Mouse (Mus musculus): ENCODE data around the gene Armt1. TPM values are rescaled to one million over a fixed set of nuclear protein-coding genes. Genes with fewer than 3 reads are reported as not detected.
"Not testable (repeated sequence)": the region's sequence is repeated elsewhere in the genome, so short reads cannot be mapped to it uniquely, and the experiment has no call there.

The Armt1 gene
- total and polyA plus RNA-seq, 2 experiments from 2014 or later: 6.1 to 17.6 TPM

DNA sequence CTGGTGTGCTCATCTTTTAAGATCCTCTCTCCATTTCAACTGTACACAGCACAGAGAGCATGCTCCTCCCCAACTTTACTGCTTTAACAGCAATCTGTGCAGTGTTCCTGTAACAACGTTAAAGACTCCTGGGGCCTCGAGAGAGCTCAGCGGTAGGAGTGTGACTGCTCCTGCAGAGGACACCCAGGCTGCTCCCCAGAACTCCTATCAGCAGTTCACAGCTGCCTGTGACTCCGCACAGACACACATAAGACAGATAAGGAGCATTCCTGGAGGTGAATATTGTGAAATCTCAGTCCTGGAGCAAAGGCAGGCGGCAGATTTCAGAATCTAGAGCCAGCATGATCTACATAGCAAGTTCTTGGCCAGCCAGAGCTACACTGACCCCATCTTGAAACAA is 26.8 kb upstream of the Armt1 start:
- no peak overlapping the region for H3K4me2 ChIP-seq (ENCODE audit: low read depth)
- no peak overlapping the region for H3K4me3 ChIP-seq (ENCODE audit: low read depth, low read length)
- ATAC-seq (no peak; the same call in 1 of the 2 replicates), DNase-seq (no peak)
- WGBS: 90% methylated on average over 5 of the region's 5 CpGs
- no peaks in the 10 kb centered on the region for H3K4me1 ChIP-seq (ENCODE audit: insufficient read depth)
- H3K27me3 ChIP-seq (ENCODE audit: insufficient read depth, low read length): no peaks in the 10 kb centered on the region
- no peak overlapping the region for H3K9ac ChIP-seq
- H3K9me3 ChIP-seq (ENCODE audit: low read length): no peaks in the 10 kb centered on the region
- H3K36me3 ChIP-seq (ENCODE audit: insufficient read depth): peaks cover 22% of the 10 kb centered on the region
- no peak for TF ChIP-seq CTCF (IDR thresholded peaks at IDR 0.05; ENCODE audit: low read depth)
- no peak overlapping the region for H3K27ac ChIP-seq (ENCODE audit: low read depth, low read length)

DNA sequence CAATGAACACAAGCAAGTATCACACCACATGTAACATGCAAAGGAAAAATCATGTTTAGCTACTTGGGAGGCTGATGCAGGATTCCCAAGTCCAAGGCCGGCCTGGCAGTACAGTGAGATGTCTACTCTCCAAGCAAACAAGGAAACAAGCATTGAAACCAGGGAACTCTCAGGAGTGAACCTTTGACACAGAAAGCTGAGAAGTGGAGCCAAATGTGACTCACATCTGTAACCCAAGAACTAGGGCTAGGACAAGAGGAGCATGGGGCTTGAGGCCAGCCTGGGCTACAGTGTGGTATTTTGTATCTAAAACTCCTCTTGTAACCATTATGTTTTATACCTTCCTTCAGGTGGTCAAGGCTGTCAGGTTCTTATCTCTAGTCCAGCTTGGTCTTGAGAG is 25.1 kb upstream of the Armt1 start:
- 85% methylated on average over 1 of the region's 1 CpGs for whole genome bisulfite sequencing
- peaks cover 26% of the 10 kb centered on the region for H3K36me3 ChIP-seq (ENCODE audit: insufficient read depth)
- TF ChIP-seq CTCF (IDR thresholded peaks at IDR 0.05; ENCODE audit: low read depth): no peak

DNA sequence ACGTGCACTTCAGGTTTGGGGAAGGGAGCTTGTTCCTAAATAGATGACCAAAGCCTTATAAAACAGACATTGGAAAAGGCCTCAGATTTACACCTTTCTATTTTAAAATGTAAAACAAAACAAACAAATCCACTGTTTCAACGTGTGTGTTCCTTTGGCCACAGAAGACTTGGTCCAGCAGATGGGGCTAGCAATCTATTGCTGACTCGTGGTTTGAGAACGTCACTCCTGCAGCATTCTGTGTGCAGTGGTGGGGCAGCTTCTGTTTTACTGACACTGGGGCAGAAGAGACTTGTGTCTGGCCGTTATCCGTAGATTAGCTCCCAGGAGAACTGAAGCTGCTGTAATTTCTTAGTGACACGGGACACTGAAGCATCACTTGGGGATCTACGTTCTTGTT is 7.0 kb upstream of the Armt1 start:
- H3K9me3 ChIP-seq (ENCODE audit: low read length): no peaks in the 10 kb centered on the region
- whole genome bisulfite sequencing: 85% methylated on average over 8 of the region's 8 CpGs
- peak; percentile 32 for DNase-seq
- H3K27ac ChIP-seq (ENCODE audit: low read depth, low read length): no peak overlapping the region
- no peak overlapping the region for H3K9ac ChIP-seq
- no peaks in the 10 kb centered on the region for H3K27me3 ChIP-seq (ENCODE audit: insufficient read depth, low read length)
- ATAC-seq: no peak
- H3K4me2 ChIP-seq (ENCODE audit: low read depth): no peak overlapping the region
- TF ChIP-seq CTCF (IDR thresholded peaks at IDR 0.05; ENCODE audit: low read depth): peak; percentile 48; the same call in 1 of the 2 replicates
- no peaks in the 10 kb centered on the region for H3K4me1 ChIP-seq (ENCODE audit: insufficient read depth)
- H3K36me3 ChIP-seq (ENCODE audit: insufficient read depth): peaks cover 40% of the 10 kb centered on the region
- H3K4me3 ChIP-seq (ENCODE audit: low read depth, low read length): no peak overlapping the region

More for the DNA sequence above, 25.1 kb upstream of the Armt1 start:
- Histone ChIP-seq H3K9ac (no peak overlapping the region), H3K27ac (ENCODE audit: low read depth, low read length) (no peak overlapping the region), H3K27me3 (ENCODE audit: insufficient read depth, low read length) (no peaks in the 10 kb centered on the region), H3K4me3 (ENCODE audit: low read depth, low read length) (no peak overlapping the region), H3K9me3 (ENCODE audit: low read length) (no peaks in the 10 kb centered on the region), H3K4me1 (ENCODE audit: insufficient read depth) (no peaks in the 10 kb centered on the region), H3K4me2 (ENCODE audit: low read depth) (no peak overlapping the region)
- ATAC-seq (no peak), DNase-seq (no peak)

GRCm38 (mm10) chr10:4430399-4430798 is 1.9 kb upstream of the Armt1 start:
- H3K36me3 ChIP-seq (ENCODE audit: insufficient read depth): peaks cover 11% of the 10 kb centered on the region; the same call in 1 of the 2 replicates
- ATAC-seq: no peak
- H3K27ac ChIP-seq (ENCODE audit: low read depth, low read length): no peak overlapping the region

GRCm38 (mm10) chr10:4430826-4431225 is 1.4 kb upstream of the Armt1 start:
- H3K27me3 ChIP-seq (ENCODE audit: insufficient read depth, low read length): no peaks in the 10 kb centered on the region
- no peak for TF ChIP-seq CTCF (IDR thresholded peaks at IDR 0.05; ENCODE audit: low read depth)
- no peak overlapping the region for H3K4me3 ChIP-seq (ENCODE audit: low read depth, low read length)
- 90% methylated on average over 3 of the region's 3 CpGs for WGBS
- H3K9ac ChIP-seq: 0 out of 2 replicates have a peak overlapping the region, but pooled peaks have one; percentile 72
- no peaks in the 10 kb centered on the region for H3K9me3 ChIP-seq (ENCODE audit: low read length)
- H3K4me1 ChIP-seq (ENCODE audit: insufficient read depth): peaks cover 4% of the 10 kb centered on the region; the same call in 1 of the 2 replicates
- H3K27ac ChIP-seq (ENCODE audit: low read depth, low read length): no peak overlapping the region
- DNase-seq (no peak), ATAC-seq (no peak)
- H3K36me3 ChIP-seq (ENCODE audit: insufficient read depth): peaks cover 11% of the 10 kb centered on the region; the same call in 1 of the 2 replicates
- peak overlapping the region; percentile 68; the same call in 1 of the 2 replicates for H3K4me2 ChIP-seq (ENCODE audit: low read depth)

More at GRCm38 (mm10) chr10:4430399-4430798, 1.9 kb upstream of the Armt1 start:
- H3K9ac ChIP-seq: no peak overlapping the region
- no peaks in the 10 kb centered on the region for H3K27me3 ChIP-seq (ENCODE audit: insufficient read depth, low read length)
- H3K4me1 ChIP-seq (ENCODE audit: insufficient read depth): peaks cover 4% of the 10 kb centered on the region; the same call in 1 of the 2 replicates
- WGBS: 88% methylated on average over 8 of the region's 8 CpGs
- no peak for DNase-seq
- TF ChIP-seq CTCF (IDR thresholded peaks at IDR 0.05; ENCODE audit: low read depth): no peak
- H3K4me3 ChIP-seq (ENCODE audit: low read depth, low read length): no peak overlapping the region
- no peak overlapping the region for H3K4me2 ChIP-seq (ENCODE audit: low read depth)
- no peaks in the 10 kb centered on the region for H3K9me3 ChIP-seq (ENCODE audit: low read length)

GRCm38 (mm10) chr10:4431746-4432122 is 533 bp upstream of the Armt1 start:
- H3K4me1 ChIP-seq (ENCODE audit: insufficient read depth): peaks cover 4% of the 10 kb centered on the region; the same call in 1 of the 2 replicates
- WGBS: 16% methylated on average over 5 of the region's 5 CpGs
- H3K9me3 ChIP-seq (ENCODE audit: low read length): no peaks in the 10 kb centered on the region
- ATAC-seq (peak; percentile 35), DNase-seq (no peak)
- peak overlapping the region; percentile 66 for H3K27ac ChIP-seq (ENCODE audit: low read depth, low read length)
- peak overlapping the region; percentile 51 for H3K4me3 ChIP-seq (ENCODE audit: low read depth, low read length)
- H3K4me2 ChIP-seq (ENCODE audit: low read depth): peak overlapping the region; percentile 68
- TF ChIP-seq CTCF (IDR thresholded peaks at IDR 0.05; ENCODE audit: low read depth): no peak
- peak overlapping the region; percentile 72 for H3K9ac ChIP-seq
- H3K27me3 ChIP-seq (ENCODE audit: insufficient read depth, low read length): no peaks in the 10 kb centered on the region
- H3K36me3 ChIP-seq (ENCODE audit: insufficient read depth): peaks cover 3% of the 10 kb centered on the region; the same call in 1 of the 2 replicates

GRCm38 (mm10) chr10:4432996-4433755 is 909 bp downstream of the Armt1 start:
- Histone ChIP-seq H3K27me3 (ENCODE audit: insufficient read depth, low read length) (no peaks in the 10 kb centered on the region), H3K4me3 (ENCODE audit: low read depth, low read length) (peak overlapping the region; percentile 51), H3K9ac (peak overlapping the region; percentile 51), H3K27ac (ENCODE audit: low read depth, low read length) (peak overlapping the region; percentile 69), H3K9me3 (ENCODE audit: low read length) (no peaks in the 10 kb centered on the region), H3K4me1 (ENCODE audit: insufficient read depth) (peaks cover 4% of the 10 kb centered on the region; the same call in 1 of the 2 replicates), H3K4me2 (ENCODE audit: low read depth) (peak overlapping the region; percentile 68), H3K36me3 (ENCODE audit: insufficient read depth) (no peaks in the 10 kb centered on the region)
- 9% methylated on average over 19 of the region's 19 CpGs for WGBS
- DNase-seq (peak; percentile 11), ATAC-seq (no peak)
- TF ChIP-seq CTCF (IDR thresholded peaks at IDR 0.05; ENCODE audit: low read depth): peak; percentile 30

GRCm38 (mm10) chr10:4433871-4434270 is 1.6 kb downstream of the Armt1 start:
- 84% methylated on average over 2 of the region's 2 CpGs for WGBS
- not testable (repeated sequence) for H3K4me2 ChIP-seq (ENCODE audit: low read depth); H3K9me3 ChIP-seq (ENCODE audit: low read length); H3K4me1 ChIP-seq (ENCODE audit: insufficient read depth); H3K27me3 ChIP-seq (ENCODE audit: insufficient read depth, low read length); H3K4me3 ChIP-seq (ENCODE audit: low read depth, low read length); DNase-seq; H3K9ac ChIP-seq; ATAC-seq; H3K36me3 ChIP-seq (ENCODE audit: insufficient read depth); H3K27ac ChIP-seq (ENCODE audit: low read depth, low read length)
